Mouse (Mus musculus): ENCODE results near the gene Gm4952.

GRCm38 (mm10) chr19:12636863-12637262 lies 37.1 kb downstream of the Gm4952 start:
- TF ChIP-seq CTCF (IDR thresholded peaks at IDR 0.05; ENCODE audit: low read depth) (no peak), EP300 (IDR thresholded peaks at IDR 0.05; ENCODE audit: low read depth) (no peak)

Measured in liver, embryonic 14.5 days (tissue).